Mouse (Mus musculus) R1 (cell line): ENCODE measurements around the gene Shc4.

Experiments
- DNase-seq: peaks from one replicate; pipeline ENCODE4 v3.0.0-alpha.2; 2018; ENCODE audit warnings: low read depth, low spot score

Shc4 gene

GRCm38 (mm10) chr2:125644912-125645311 lies 79.0 kb downstream of the Shc4 start:
- no peak for DNase-seq

- no peak for DNase-seq
Measured at GRCm38 (mm10) chr2:125637331-125637730, 86.6 kb downstream of the Shc4 start.

GRCm38 (mm10) chr2:125630010-125630409 lies 93.9 kb downstream of the Shc4 start:
- DNase-seq, result no peak

GRCm38 (mm10) chr2:125628487-125628886 lies 95.5 kb downstream of the Shc4 start:
- DNase-seq, result no peak

- no peak for DNase-seq
Measured at GRCm38 (mm10) chr2:125626536-125626935, 97.4 kb downstream of the Shc4 start.

GRCm38 (mm10) chr2:125624837-125625351 lies 99.1 kb downstream of the Shc4 start, which contains the start of gene Cep152:
Gene Cep152, minus strand, starts transcription at chr2:125625113.
- peak; percentile 98 for DNase-seq

- no peak for DNase-seq
Measured at GRCm38 (mm10) chr2:125624127-125624685, 99.7 kb downstream of the Shc4 start.

- peak; percentile 17 for DNase-seq
Measured at GRCm38 (mm10) chr2:125623211-125623610, 100.7 kb downstream of the Shc4 start.

GRCm38 (mm10) chr2:125620213-125620907 lies 103.6 kb downstream of the Shc4 start:
- peak; percentile 25 for DNase-seq

GRCm38 (mm10) chr2:125615858-125616424 lies 108.0 kb downstream of the Shc4 start:
- no peak for DNase-seq

- no peak for DNase-seq
Measured at GRCm38 (mm10) chr2:125615440-125615839, 108.5 kb downstream of the Shc4 start.

- no peak for DNase-seq
Measured at GRCm38 (mm10) chr2:125606220-125606845, 117.6 kb downstream of the Shc4 start.

GRCm38 (mm10) chr2:125604646-125605045 lies 119.3 kb downstream of the Shc4 start:
- peak; percentile 50 for DNase-seq

- no peak for DNase-seq
Measured at GRCm38 (mm10) chr2:125602970-125603369, 121.0 kb downstream of the Shc4 start.

- DNase-seq, result no peak
Measured at GRCm38 (mm10) chr2:125598958-125599357, 125.0 kb downstream of the Shc4 start.

- no peak for DNase-seq
Measured at GRCm38 (mm10) chr2:125598251-125598650, 125.7 kb downstream of the Shc4 start.

GRCm38 (mm10) chr2:125594786-125595185 lies 129.2 kb downstream of the Shc4 start:
- DNase-seq, result peak; percentile 17

GRCm38 (mm10) chr2:125594072-125594471 lies 129.9 kb downstream of the Shc4 start:
- DNase-seq, result no peak

GRCm38 (mm10) chr2:125591895-125592294 lies 132.1 kb downstream of the Shc4 start:
- DNase-seq, result no peak

GRCm38 (mm10) chr2:125589287-125589686 lies 134.7 kb downstream of the Shc4 start:
- no peak for DNase-seq

GRCm38 (mm10) chr2:125581081-125581480 lies 142.9 kb downstream of the Shc4 start:
- no peak for DNase-seq

- peak; percentile 33 for DNase-seq
Measured at GRCm38 (mm10) chr2:125577670-125578069, 146.3 kb downstream of the Shc4 start.
